Mouse (Mus musculus) c-Kit-positive CD71-positive TER-119-negative erythroid progenitor cells, embryonic 14.5 days (primary cell): ENCODE measurements around the gene Best2.

Experiments used
- DNase-seq: peaks from one replicate; pipeline ENCODE4 v3.0.0-alpha.2; 2013; ENCODE audit warnings: low read depth

Gene Best2

DNA sequence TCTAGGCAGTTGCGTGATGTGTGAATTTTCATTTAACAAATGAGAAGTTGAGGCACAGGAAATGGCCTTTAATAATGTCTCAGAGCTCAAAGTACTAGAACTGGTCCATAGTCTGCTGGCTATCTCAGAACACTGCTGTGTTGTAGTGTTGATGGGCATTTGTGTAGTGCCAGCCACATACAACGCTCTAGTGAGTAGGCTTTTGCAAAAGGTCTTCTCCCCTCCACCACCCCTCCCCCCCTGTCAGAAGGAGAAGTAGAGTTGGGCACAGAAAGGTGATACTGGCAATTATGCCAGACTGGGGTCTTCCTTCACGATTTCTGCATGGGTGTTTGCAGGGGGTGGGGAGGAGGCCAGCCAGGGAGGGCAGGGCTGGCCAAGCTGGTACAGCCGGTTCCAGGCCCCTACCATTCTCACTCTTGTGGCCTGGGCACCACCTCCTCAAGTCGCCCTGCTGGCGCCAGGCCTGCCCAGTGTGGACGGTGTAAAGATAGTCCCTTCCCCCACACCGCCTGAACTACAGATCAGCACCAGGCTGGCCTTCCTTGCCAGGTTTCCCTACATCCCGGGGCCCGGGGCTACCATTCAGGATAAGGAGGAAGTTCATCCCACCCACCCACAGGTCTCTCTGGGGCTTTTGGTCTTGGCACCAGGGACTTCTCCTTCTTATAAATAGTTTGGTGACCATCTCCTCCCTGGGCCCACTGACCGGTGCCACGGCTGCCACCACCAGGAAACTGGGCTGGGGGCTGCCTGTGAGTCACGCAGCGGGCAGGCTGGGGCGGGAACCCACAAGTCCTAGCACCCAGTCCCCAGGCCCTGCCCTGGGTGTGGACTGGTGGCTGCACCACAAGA is 32.5 kb downstream of the Best2 start:
- DNase-seq: no peak

DNA sequence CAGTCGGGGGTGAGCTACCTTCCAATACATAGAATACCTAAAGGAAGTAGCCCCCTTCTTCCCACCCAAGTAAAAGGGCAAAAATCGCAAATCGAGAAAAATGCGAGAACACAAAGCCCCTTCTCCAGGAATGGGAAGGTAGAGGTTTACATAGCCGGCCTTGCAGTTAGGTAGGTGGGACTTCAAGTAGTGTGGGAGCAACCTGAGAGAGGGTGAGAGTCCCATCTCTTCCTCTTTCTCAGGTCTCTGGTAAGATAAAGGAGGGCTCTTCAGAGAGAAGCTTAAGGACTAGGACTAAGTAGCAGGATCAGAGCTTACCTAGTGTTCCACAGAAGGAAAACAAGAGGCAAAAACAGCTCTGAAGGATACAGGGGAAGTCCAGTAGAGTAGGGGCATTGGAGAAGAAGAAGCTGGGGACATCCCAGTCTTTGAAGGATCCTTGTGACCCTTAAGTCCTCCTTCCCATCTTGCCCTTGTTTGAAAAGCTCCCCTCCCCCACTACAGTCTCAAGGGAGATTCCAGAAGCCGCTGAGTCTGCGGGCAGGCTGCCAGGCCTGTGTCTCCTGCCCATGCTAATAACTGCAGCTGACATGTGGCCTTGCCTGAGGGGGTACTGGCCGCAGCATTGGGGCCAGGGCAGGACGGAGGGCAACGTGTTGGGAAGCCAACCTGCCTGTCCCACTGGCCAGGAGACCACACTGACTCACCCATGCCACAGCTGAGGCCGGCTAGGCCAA is 33.5 kb downstream of the Best2 start:
- DNase-seq: no peak

DNA sequence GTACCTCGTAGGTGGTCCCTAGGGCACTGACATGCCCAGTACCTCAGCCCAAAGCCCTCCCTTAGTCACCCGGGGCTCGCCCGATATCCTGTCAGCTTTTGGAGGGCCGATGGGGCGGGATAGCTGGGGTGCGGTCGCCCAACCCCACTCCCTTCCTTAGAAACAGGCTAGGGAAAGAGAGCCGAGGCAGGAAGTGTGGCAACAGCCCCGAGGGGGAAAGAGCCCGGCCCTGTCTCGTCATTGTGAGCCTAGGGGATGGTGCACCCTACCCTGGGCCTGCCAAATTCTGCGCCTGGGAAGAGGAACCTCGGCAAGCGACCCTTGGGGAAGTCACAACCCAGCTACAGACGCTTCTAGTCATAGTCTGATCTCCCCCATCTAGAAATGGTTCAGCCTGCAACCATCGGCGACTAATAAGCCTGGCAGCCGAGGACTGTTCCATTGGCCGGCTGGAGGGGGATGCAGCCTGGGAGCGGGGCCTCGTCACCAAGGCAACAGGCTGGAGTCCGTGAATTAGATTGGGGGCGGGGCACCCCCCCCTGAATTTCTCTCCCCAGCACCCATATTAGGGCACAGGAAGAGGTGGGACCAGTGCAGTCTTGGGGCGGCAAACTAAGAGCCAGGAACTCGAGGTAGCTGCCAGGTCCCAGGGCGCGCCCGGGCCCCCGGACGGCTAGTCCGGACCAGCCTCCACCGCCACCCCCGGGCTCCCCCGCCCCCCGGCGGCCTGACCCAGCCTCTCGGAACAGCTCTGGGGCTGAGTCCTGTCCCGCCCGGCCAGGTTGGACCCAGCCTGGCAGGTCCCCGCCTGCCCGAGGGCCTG is 34.5 kb downstream of the Best2 start:
- DNase-seq: peak; percentile 93

DNA sequence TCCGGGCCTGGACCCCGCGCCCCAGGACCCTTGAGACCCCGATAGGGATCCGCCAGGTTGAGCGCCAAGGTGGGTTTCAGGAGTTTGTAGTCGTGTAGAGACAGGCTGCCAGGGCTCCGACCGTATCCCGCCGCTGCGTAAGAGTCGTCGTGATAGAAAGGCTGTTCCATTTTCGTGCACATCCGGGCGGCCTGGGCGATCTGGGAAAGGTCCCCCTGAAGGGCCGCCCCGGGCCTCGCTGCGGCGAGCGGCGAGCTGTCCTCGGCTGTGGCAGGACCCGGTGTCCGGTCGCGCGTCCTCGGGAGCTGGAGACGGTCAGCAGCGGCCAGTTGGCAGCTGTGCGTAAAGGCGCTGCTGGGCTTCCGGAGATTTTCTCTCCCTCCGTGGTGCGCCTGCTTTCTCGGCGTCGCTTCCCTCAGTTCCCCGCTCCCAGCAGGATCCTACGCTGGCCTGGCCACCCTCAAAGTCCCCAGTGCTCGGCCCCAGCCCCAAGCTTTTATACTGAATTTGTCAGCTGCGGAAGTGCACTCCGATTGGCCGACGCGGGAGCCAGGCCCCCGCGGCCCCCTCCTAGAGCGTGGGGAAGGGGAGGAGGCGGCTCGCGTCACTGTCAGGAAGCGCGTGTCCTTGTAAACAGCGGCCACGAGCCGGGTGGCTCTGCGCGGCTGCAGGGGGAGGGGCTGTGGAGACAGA is 35.9 kb downstream of the Best2 start, which contains the start of gene Junb:
Gene Junb (minus strand): TSS at position 471 of the 693 bp plus-strand sequence.
- DNase-seq: peak; percentile 86

DNA sequence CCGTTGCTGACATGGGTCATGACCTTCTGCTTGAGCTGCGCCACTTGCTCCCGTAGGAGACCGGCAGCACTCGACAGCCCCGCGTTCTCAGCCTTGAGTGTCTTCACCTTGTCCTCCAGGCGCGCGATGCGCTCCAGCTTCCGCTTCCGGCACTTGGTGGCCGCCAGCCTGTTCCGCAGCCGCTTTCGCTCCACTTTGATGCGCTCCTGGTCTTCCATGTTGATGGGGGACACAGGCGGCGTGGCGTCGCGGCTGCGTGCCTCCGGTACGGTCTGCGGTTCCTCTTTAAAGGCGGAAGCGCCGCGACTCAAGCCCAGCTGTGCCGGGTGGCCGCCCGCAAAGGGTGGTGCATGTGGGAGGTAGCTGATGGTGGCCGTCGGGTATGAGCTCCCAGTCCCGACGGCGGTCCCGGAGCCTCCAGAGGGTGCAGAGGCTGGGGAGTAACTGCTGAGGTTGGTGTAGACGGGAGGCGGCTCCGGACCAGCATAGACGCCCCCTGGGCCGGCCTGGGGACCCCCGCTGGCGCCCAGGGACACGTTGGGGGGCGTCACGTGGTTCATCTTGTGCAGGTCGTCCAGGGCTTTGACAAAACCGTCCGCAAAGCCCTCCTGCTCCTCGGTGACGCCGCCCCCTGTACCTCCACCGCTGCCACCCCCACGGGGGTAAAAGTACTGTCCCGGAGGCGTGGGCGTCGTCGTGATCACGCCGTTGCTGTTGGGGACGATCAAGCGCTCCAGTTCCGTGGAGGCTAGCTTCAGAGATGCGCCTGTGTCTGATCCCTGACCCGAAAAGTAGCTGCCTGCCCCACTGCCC is 36.7 kb downstream of the Best2 start:
- no peak for DNase-seq

DNA sequence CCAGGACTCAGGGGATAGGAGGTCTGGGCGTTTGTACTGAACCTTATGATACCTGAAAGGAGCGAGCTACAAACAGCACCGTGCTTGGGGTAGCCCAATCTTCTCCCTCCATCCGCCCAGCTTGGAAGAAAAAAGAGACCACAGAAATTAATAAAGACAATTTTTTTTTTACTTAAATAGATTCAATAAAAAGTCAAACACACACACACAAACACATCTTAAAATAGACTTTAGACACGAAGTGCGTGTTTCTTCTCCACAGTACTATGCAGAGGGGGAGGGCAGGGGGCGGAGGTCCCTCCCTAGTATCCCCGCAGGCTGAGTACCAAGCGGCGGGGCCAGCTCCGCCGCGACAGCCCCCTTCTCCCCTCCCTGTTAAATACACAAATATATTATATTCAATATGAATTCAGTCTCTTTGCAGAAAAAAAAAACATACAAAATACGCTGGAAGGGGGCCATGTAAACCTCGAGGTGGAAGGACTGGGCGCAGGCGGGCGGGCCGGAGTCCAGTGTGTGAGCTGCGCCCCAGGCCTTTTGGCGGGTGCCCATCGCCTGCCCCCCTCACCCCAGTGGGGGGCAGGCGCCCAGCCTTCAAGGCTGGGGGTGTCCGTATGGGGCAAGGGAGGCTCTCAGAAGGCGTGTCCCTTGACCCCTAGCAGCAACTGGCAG is 37.4 kb downstream of the Best2 start:
- no peak for DNase-seq

DNA sequence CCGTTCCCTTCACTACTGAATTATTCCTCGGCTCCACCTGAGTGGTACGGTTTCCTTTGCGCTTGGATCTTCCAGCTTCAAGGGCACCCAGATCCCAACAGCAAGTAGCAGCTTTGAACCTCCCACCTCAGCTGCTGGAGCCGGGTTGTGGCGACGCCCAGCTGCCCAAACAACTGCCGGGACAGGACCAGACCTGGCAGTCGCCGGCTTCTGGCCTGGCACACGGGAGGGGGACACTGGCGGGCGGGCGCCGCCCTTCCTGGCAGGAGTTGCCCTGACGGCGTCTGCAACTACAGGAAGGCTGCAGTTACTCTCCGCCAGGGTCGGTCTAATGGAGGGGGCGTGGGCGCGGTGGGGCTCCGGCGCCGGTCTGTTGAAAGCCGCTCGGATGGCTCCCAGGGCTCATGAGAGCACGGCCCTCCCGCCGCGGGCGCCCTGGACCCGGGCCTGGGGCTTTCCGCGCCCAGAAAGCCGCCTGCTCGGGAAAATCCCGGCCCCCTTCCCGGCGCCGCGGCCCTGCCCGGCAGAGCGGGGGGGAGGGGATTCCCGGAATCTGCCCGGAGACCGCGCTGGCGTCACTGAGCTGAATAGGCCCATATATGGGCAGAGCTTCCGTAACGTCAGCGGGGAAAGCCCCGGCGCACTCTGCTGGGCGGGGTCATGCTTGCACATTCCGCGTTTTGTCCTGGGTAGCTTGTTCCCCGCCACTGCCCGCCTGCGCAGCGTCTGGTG is 38.1 kb downstream of the Best2 start:
- DNase-seq: peak; percentile 95

DNA sequence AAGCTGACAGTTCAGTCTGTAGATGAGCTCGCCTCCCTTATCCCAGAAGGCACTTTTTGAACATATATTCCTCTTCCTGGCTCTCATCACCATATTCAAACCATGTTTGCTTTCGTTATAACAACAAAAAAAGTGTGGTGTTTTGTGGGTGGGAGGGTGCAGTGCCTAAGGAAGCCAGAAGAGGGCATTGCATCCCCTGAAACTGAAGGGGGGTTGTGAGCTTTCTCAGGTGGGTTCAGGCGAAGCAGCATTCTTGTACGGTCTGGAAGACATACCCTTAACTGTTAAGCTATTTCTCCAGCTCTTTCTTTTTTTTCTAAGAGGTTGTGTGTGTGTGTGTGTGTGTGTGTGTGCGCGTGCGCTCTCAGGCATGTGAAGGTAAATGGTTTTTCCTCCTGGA is 38.9 kb downstream of the Best2 start:
- DNase-seq: no peak

DNA sequence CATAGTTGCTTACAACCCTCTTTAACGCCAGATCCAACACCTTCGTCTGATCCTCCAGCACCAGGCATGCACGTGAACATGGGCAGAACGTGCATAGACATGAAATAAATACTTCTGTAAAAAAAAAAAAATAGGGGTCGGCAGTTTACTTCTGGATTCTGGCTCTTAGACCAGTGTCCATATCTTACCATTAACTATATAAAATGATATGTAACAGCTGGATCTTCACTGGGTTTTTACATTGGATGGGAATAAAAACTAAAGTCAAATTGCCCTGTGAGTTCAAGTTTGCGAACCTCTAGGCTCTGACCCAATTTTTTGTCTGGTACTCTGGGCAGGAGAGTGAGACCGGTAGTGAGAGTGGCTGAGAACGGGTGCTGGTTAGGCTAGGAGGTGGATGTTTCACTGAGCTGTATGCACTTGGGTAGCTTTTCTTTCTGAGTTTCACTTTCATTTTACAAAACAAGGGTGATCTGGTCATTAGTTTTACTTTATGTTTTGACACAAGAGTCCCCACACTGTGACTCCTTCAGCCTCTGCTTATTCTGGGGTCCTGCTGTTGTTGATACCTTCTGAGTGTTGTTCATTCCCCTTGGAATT is 39.7 kb downstream of the Best2 start:
- no peak for DNase-seq

DNA sequence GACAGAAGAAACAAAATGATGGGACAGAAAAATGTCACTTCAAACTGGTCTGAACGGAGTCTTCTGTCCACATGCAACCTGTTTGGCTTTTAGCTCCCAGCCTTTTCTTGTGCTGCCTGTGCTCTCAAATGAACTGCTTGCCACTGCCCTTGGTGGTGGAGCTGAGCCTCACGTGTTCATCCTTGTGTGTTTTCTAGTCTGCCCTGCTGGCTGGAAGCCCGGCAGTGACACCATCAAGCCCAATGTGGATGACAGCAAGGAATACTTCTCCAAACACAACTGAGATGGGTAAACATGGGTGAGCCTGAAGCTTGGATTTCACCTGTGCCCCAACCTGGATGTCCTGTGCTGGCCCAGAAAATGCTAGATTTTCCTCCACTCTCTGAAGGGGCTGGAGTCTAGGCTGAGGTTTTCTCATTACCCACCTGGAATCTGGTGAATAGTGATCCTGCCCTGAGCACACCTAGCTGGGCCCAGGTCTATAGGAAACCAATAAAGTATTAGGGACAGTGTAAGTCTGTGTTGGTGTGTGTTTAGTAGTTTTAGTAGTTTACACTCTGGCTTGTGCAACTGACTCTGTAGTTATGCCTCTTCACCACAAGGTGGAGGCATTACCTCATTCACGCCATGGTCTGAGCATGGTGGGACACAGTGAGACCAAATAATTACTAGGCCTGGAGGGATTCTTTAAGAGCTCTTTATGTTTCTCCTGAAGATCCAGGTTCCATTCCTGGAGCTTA is 40.4 kb downstream of the Best2 start:
- DNase-seq: no peak

DNA sequence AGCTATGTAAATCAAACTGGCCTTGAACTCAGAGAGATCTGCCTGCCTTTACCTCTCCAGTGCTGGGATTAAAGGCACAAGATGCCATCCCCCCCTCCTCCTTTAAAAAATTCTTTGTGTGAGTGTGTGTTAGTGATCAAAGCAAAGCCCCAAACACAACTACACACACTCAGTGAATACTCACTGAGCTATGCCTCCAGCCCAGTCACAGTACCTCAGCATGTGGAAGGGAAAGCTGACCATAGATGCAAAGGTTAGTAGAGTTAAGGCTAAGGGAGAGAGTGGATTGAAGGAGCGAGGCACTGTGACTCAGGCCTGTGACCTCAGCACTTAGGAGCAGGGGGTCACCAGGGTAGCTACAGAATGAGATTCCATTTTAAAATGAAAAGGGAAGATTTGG is 41.3 kb downstream of the Best2 start:
- DNase-seq: no peak

DNA sequence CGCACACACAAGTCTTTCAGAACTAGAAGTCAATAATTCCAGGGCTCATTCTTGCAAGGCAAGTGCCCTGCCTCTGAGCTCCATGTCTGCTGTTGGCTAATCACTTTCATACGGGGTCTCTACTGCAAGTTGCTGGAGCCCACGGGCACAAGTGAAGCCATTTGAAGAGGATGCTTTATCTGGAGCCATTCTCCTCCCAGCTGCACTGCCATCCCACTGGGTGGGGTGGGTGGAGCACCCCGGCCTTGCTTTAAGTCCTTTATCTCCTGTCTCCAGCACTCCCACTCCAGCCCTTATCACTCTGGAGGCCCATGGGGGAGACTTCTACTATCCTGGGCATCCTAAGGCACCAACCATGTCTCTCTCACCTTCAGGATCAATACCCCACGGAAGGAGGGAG is 43.4 kb downstream of the Best2 start:
- DNase-seq: no peak

DNA sequence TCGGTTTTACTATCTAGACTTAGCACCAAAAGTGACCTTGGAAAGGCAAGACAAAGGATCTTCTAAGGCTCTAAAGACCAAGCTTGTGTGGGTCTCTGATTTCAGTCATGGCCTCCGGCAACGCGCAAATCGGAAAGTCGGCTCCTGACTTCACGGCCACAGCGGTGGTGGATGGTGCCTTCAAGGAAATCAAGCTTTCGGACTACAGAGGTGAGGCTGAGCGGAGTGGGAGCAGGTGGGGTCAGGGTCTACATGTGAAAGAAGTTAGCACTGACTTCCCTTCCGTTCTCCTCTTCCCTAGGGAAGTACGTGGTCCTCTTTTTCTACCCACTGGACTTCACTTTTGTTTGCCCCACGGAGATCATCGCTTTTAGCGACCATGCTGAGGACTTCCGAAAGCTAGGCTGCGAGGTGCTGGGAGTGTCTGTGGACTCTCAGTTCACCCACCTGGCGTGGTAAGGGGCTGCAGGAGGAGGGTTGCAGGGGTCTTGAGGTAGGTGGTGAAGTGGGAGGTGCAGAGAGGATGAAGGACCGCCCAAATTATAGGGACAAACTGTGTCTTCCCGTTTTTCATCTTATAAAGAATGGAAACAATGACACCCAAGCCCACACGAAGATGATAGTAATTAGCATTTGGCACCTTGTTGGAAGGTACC is 44.1 kb downstream of the Best2 start:
- no peak for DNase-seq

DNA sequence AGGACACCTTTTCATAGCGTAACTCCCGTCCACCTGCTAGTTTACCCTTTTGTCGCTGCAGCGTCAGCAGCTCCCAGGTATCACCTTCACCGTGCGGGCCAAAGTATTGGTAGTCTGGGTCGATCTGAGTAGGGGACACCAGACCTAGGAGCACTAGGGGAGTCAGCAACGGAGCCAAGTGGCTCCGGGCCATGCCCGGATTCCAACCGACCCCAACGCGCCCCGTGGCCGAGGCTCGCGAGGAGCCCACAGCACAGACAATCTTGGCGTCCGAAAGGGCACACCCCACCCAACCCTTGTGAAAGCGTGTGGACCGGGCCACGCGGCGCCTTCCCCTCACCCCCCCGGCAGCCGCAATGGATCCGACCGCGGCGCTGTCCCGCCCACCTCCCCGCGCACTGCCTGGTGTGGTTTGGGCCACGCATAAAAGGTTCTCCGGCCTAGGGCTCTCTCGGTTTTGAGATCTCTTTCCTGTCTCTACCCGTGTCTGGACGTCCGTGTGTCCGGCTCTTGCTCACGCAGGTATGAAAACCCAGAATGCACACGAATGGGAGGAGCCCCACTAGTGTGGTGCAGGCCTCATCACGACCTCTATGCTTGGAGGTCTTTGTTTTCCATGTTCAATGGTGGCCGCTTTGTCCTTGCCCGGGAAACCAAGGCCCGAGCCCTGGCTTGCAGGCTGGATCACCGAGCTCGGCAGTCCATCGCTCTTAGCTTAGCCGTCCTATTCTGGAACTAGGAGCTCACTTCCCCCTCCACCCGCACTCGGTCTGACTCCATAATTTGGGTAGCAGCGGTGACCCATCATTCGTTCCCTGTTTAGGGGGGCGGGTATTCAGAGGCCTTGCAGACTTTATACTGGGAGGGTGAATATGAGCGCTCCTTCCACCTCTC is 44.8 kb downstream of the Best2 start, which contains the start of the genes Gm49661, Prdx2 and Rnaseh2a:
Gene Gm49661 (minus strand): TSS at position 193 of the 894 bp plus-strand sequence.
Gene Prdx2 (plus strand): TSS at position 347 of the 894 bp plus-strand sequence.
Gene Rnaseh2a (minus strand): TSS at position 527 of the 894 bp plus-strand sequence.
- no peak for DNase-seq

DNA sequence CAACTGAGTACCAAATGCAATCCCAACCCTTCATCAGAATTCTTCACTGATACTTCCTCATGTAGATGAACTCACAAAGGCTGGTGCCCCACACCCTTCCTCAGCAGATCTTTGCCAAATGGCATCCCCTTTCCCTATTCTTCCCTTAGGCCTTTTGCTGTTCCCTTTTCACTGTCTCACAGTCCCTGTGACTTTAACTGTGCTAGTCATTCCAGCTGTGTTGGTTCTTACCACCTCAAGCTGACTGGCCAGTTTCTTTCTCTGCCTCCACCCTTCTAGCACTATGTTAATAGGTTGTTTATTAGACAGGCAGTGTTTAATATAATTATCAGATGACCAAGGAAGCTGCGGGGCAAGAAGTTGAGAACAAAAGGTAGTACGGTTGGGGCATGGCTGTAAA is 45.7 kb downstream of the Best2 start:
- no peak for DNase-seq

DNA sequence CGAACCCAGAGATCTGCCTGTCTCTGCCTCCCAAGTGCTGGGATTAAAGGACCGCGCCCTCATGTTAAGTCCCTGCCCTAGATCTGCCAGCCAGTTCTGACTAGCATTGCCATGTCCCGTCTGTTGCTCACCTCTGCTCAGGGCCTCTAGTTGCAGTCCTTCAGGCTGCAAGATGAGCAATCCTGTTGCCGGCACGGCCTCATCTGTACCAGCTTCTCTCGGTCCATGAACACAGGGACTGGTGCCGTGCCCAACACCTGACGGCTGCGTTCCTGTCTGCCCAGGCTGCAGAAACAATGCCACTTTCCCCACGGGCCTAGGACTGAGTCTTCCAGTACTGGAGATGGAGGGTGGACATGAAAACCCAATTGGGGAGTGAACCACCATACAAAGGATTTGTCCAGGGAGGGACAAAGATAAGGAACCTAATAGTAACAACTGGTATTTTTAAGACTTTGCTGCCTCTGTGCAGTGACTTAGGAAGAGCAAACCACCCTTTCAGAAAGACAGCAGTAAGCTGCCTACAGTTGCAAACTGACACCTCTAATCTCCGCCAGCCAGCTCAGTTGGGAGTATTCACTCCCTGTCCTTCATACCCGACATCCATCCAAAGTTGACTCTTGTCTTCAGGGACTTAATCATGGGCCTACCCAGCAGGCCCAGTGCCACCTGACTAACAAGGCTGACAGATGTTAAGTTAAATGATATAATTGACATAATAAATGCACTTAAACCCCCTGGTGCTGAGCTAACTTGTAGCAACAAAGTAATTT is 46.6 kb downstream of the Best2 start:
- no peak for DNase-seq
